Mouse (Mus musculus) lung, postnatal 0 days (tissue): ENCODE measurements around the gene Sipa1l1.

Source experiments
- CTCF ChIP-seq: IDR thresholded peaks from 2 replicates; pipeline ENCODE4 v1.5.1; 2016; ENCODE audit warnings: antibody characterized with exemption, mild to moderate bottlenecking
- EP300 ChIP-seq: IDR thresholded peaks from 2 replicates; pipeline ENCODE4 v1.6.1; 2016; ENCODE audit warnings: antibody characterized with exemption, mild to moderate bottlenecking, control low read depth

- TF ChIP-seq CTCF (no peak), EP300 (no peak)
These were observed 307.5 kb downstream of the Sipa1l1 start for GRCm38 (mm10) chr12:82476580-82476979.
